Mouse (Mus musculus) colon, adult 2 months (tissue): ENCODE measurements around the gene Engase. TPM values are rescaled to one million over a fixed set of nuclear protein-coding genes. Genes with fewer than 3 reads are reported as not detected.

ENCODE experiments used
- polyA plus RNA-seq: library from polyadenylated mRNA; depleted of rRNA; stranded (reverse); fragments of >200 nt; gene quantifications from 2 replicates; pipeline ENCODE4 v1.2.3, GENCODE M21; 2012; rRNA removed

Engase gene
- polyA plus RNA-seq = 32.4 and 44.6 TPM in 2 replicates

GRCm38 (mm10) chr11:118476396-118477373 is at the start of gene Engase:
Gene Engase, plus strand, starts transcription at chr11:118476829.

GRCm38 (mm10) chr11:118427986-118428385 is 48.6 kb upstream of the Engase start, which contains the start of gene C1qtnf1:
Gene C1qtnf1, plus strand, starts transcription at chr11:118428203.

Other genes starting within 250 kb of the Engase start
- gene Cyth1, start 228.2 kb upstream of the Engase start, polyA plus RNA-seq = 27.0 and 28.0 TPM in 2 replicates
- gene Usp36, start 186.6 kb upstream of the Engase start, polyA plus RNA-seq = 14.0 and 22.6 TPM in 2 replicates
- gene Cep295nl, start 134.3 kb upstream of the Engase start, polyA plus RNA-seq = 0.07 and 0.20 TPM in 2 replicates
- 102 TPM in 2 replicates for gene Timp2, start 121.1 kb upstream of the Engase start, polyA plus RNA-seq
- gene Lgals3bp, start 74.7 kb upstream of the Engase start, polyA plus RNA-seq = 251 and 312 TPM in 2 replicates
- 251 and 300 TPM in 2 replicates for gene Cant1, start 57.7 kb upstream of the Engase start, polyA plus RNA-seq
- 10.2 and 10.5 TPM in 2 replicates for gene C1qtnf1, start 48.6 kb upstream of the Engase start, polyA plus RNA-seq